Mouse (Mus musculus) G1E (cell line): ENCODE measurements around the gene Nfic. TPM values are rescaled to one million over a fixed set of nuclear protein-coding genes. Genes with fewer than 3 reads are reported as not detected.
A peak's percentile ranks its signal among the peaks of the same experiment; 100 is the strongest.

Experiments used
- ATAC-seq: 2 replicates; pipeline ENCODE4 v1.8.0; 2016; ENCODE audit warnings: mild to moderate bottlenecking; ENCODE audit not compliant: insufficient number of reproducible peaks, poor library complexity, low FRiP score, severe bottlenecking; ENCODE audit errors: extremely low read depth
- DNase-seq: peaks from one replicate; pipeline ENCODE4 v3.0.0; 2012; ENCODE audit warnings: low spot score
- H3K27me3 ChIP-seq: 2 replicates; pipeline ENCODE4 v1.6.1; 2012; ENCODE audit warnings: mild to moderate bottlenecking, low read length, inconsistent platforms; ENCODE audit not compliant: insufficient read depth
- H3K36me3 ChIP-seq: replicated peaks from 2 replicates; pipeline ENCODE3; 2012; ENCODE audit warnings: mild to moderate bottlenecking, inconsistent platforms
- H3K4me1 ChIP-seq: 2 replicates; pipeline ENCODE4 v1.6.1; 2012; ENCODE audit warnings: low read depth, low read length, inconsistent platforms, mixed read lengths; ENCODE audit not compliant: insufficient read depth
- H3K4me3 ChIP-seq: 2 replicates; pipeline ENCODE4 v1.5.1; 2012; ENCODE audit warnings: low read depth, mild to moderate bottlenecking, inconsistent platforms, low read length, moderate library complexity, mixed read lengths
- H3K9me3 ChIP-seq: replicated peaks from 2 replicates; pipeline ENCODE4 v1.6.1; 2012; ENCODE audit warnings: inconsistent platforms
- CTCF ChIP-seq: IDR thresholded peaks from 2 replicates; pipeline ENCODE4 v1.5.1; 2012; ENCODE audit warnings: low read depth, low read length, inconsistent platforms, mixed read lengths
- GATA1 ChIP-seq: IDR thresholded peaks from 2 replicates; pipeline ENCODE4 v1.6.1; 2012; ENCODE audit warnings: borderline replicate concordance, low read length, inconsistent platforms, mixed read lengths
- GATA2 ChIP-seq: IDR thresholded peaks from 2 replicates; pipeline ENCODE4 v1.6.1; 2012; ENCODE audit warnings: low read depth, low read length, inconsistent platforms, borderline replicate concordance
- POLR2AphosphoS5 ChIP-seq: IDR thresholded peaks from 2 replicates; pipeline ENCODE4 v1.6.1; 2012; ENCODE audit warnings: low read depth, low read length, inconsistent platforms; ENCODE audit not compliant: insufficient replicate concordance
- TAL1 ChIP-seq: conservative IDR thresholded peaks from 2 replicates; pipeline ENCODE4 v1.6.1; 2012; ENCODE audit warnings: low read depth, low read length, inconsistent platforms, mixed read lengths
- polyA plus RNA-seq: library from polyadenylated mRNA; stranded (reverse); fragments of >175 nt; gene quantifications from 2 replicates; pipeline ENCODE4 v1.2.3, GENCODE M21; 2012
- total RNA-seq, 2 experiments: library from RNA; stranded (forward) in 1 of 2; stranded (reverse) in 1 of 2; fragments of 200-1000 nt in 1 of 2; fragments of >200 nt in 1 of 2; fragmentation: Nextera tagmentation in 1 of 2; gene quantifications; 2 replicates each; pipeline ENCODE4 v1.2.3; 2014 to 2017

Gene Nfic
- total and polyA plus RNA-seq, 3 experiments, result 0.66 to 16.1 (median 9.5) TPM

- peaks cover 33% of the 10 kb centered on the region for H3K36me3 ChIP-seq
- peaks cover 38% of the 10 kb centered on the region; the same call in 1 of the 2 replicates for H3K27me3 ChIP-seq
- no peak overlapping the region for H3K4me3 ChIP-seq
- no peak for ATAC-seq
- DNase-seq, result no peak
- no peaks in the 10 kb centered on the region for H3K9me3 ChIP-seq
- TF ChIP-seq GATA2 (no peak), CTCF (peak; percentile 73)
- H3K4me1 ChIP-seq, result peaks cover 90% of the 10 kb centered on the region
These were observed 49.7 kb downstream of the Nfic start for GRCm38 (mm10) chr10:81405588-81406201.

- ATAC-seq, result no peak
- H3K4me1 ChIP-seq, result peaks cover 81% of the 10 kb centered on the region
- H3K4me3 ChIP-seq, result no peak overlapping the region; the same call in 1 of the 2 replicates
- DNase-seq, result no peak
- peaks cover 41% of the 10 kb centered on the region; the same call in 1 of the 2 replicates for H3K27me3 ChIP-seq
- TF ChIP-seq TAL1, result no peak
- TF ChIP-seq GATA1, result no peak
- no peak for TF ChIP-seq CTCF
- no peak for TF ChIP-seq POLR2AphosphoS5
- TF ChIP-seq GATA2, result no peak
- no peaks in the 10 kb centered on the region for H3K9me3 ChIP-seq
- H3K36me3 ChIP-seq, result peaks cover 43% of the 10 kb centered on the region
These were observed 50.7 kb downstream of the Nfic start for GRCm38 (mm10) chr10:81404720-81405119.

- Histone ChIP-seq H3K36me3 (peaks cover 47% of the 10 kb centered on the region), H3K4me1 (peaks cover 74% of the 10 kb centered on the region), H3K4me3 (no peak overlapping the region), H3K9me3 (no peaks in the 10 kb centered on the region), H3K27me3 (peaks cover 46% of the 10 kb centered on the region; the same call in 1 of the 2 replicates)
- DNase-seq (no peak), ATAC-seq (no peak)
- TF ChIP-seq POLR2AphosphoS5 (no peak), GATA1 (no peak), GATA2 (no peak), CTCF (no peak), TAL1 (no peak)
These were observed 51.4 kb downstream of the Nfic start for GRCm38 (mm10) chr10:81404082-81404481.

- Histone ChIP-seq H3K9me3 (no peaks in the 10 kb centered on the region), H3K27me3 (peaks cover 45% of the 10 kb centered on the region; the same call in 1 of the 2 replicates), H3K36me3 (peaks cover 47% of the 10 kb centered on the region), H3K4me3 (no peak overlapping the region), H3K4me1 (peaks cover 68% of the 10 kb centered on the region)
- TF ChIP-seq CTCF (no peak), GATA2 (no peak), TAL1 (no peak), GATA1 (no peak), POLR2AphosphoS5 (no peak)
- ATAC-seq (no peak), DNase-seq (no peak)
These were observed 51.9 kb downstream of the Nfic start for GRCm38 (mm10) chr10:81403511-81403910.

- DNase-seq (no peak), ATAC-seq (no peak)
- H3K36me3 ChIP-seq, result peaks cover 44% of the 10 kb centered on the region
- peaks cover 43% of the 10 kb centered on the region; the same call in 1 of the 2 replicates for H3K27me3 ChIP-seq
- no peak overlapping the region; the same call in 1 of the 2 replicates for H3K4me3 ChIP-seq
- TF ChIP-seq POLR2AphosphoS5, result no peak
- no peak for TF ChIP-seq CTCF
- no peak for TF ChIP-seq TAL1
- no peak for TF ChIP-seq GATA1
- no peak for TF ChIP-seq GATA2
- peaks cover 56% of the 10 kb centered on the region for H3K4me1 ChIP-seq
- H3K9me3 ChIP-seq, result no peaks in the 10 kb centered on the region
These were observed 53.1 kb downstream of the Nfic start for GRCm38 (mm10) chr10:81402227-81402765.

- Histone ChIP-seq H3K27me3 (peaks cover 40% of the 10 kb centered on the region; the same call in 1 of the 2 replicates), H3K4me1 (peaks cover 51% of the 10 kb centered on the region), H3K4me3 (peak overlapping the region; percentile 20; the same call in 1 of the 2 replicates), H3K9me3 (no peaks in the 10 kb centered on the region), H3K36me3 (peaks cover 44% of the 10 kb centered on the region)
- DNase-seq (no peak), ATAC-seq (peak; percentile 79)
- TF ChIP-seq GATA2 (no peak), POLR2AphosphoS5 (no peak), GATA1 (no peak), CTCF (no peak)
These were observed 53.8 kb downstream of the Nfic start for GRCm38 (mm10) chr10:81401521-81402226.
